Comparison of ENCODE assay signal across 10 mouse cellular contexts in the genomic region with DNA sequence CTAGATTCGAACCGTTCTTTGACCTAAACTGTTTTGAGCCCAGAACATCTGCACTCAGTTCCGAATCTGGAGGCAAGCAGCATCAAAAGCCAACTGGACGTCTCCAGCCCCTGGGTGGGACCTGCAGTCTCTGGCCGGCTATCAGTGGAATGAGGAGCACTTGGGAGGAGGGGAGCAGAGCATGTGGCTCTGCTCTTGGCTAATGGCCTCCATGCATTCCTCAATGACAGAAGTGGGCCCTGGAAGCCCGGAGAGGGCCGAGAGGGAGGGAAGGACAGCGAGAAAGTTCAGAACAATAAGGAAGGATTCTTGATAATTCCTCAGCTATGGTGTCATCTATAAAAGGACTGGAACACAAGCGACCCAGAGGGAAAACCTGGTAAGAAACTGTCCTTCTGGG. TPM values are rescaled to one million over a fixed set of nuclear protein-coding genes. Genes with fewer than 3 reads are reported as not detected.
A peak's percentile ranks its signal among the peaks of the same experiment; 100 is the strongest.
DNase-seq lines count a peak whose midpoint lies in the region; ATAC-seq lines count a peak whose summit lies in the region.
"Had no signal": no experiment of that assay in that cellular context is flagged by ENCODE, and none has a peak within 500 bp of the region (broad histone marks: within the 10 kb centered on the region; RNA-seq: fewer than 3 reads in every experiment).

No protein-coding gene starts in this region.

- DNase-seq in adrenal gland, postnatal 14 days, result peak; percentile 32
- DNase-seq in adrenal gland, adult 8-10 months, result no peak
- peak; percentile 73 for DNase-seq in heart, adult 9 months (ENCODE audit: low spot score in 2 of 2)
- DNase-seq in kidney, adult 8-10 months, result peak; percentile 15 to 24
- peak; percentile 50 to 79 for DNase-seq in lung, postnatal 4 days
- DNase-seq in left cerebral cortex, postnatal 25 days (ENCODE audit: low spot score in 2 of 2), result no peak
- DNase-seq in cerebellum, adult 11-12 months, result no peak
- DNase-seq: cerebellum, adult 11 months had no signal

- intact Hi-C loops in left cerebral cortex, postnatal 25 days (cut with DNase I), result no loop called here

- ATAC-seq in erythroblast, adult 5-6 weeks (replicated peaks; ENCODE audit: low FRiP score, poor library complexity, severe bottlenecking), result no peak
- ATAC-seq: forebrain, embryonic 15.5 days had no signal

RNA-seq across cellular contexts. Expression of gene Kirrel, which starts 59.7 kb away (rescaled TPM):
- total RNA-seq in adrenal gland, postnatal 14 days (2021), result 16.2 and 19.7 TPM in 2 replicates
- 10 to 100 TPM; 14.7 to 23.3 (median 19.8) TPM for total RNA-seq in adrenal gland, adult 8-10 months (2022)
- total RNA-seq in left cerebral cortex, postnatal 25 days (2021), result 1 to 10 TPM; 3.8 to 4.3 TPM
- total RNA-seq in erythroblast, adult 5-6 weeks (2015; ENCODE audit: low replicate concordance), result not detected in 2 replicates
- total RNA-seq in erythroblast, adult 5-6 weeks (2017; ENCODE audit: low replicate concordance), result not detected in 2 replicates

Comparison
In these comparisons a context has a peak if more than half of its experiments do, and no peak if none do; other contexts are left out.
1. DNase-seq: peak in adrenal gland, postnatal 14 days (single experiment), heart, adult 9 months (2 of 2), kidney, adult 8-10 months (2 of 2) and lung, postnatal 4 days (2 of 2); none in adrenal gland, adult 8-10 months (single experiment), left cerebral cortex, postnatal 25 days (0 of 2) and cerebellum, adult 11-12 months (single experiment).
2. RNA of gene Kirrel, which starts 59.7 kb away (total RNA-seq): 14.7 to 23.3 TPM in adrenal gland, adult 8-10 months, 16.2 to 19.7 TPM in adrenal gland, postnatal 14 days and 3.8 to 4.3 TPM in left cerebral cortex, postnatal 25 days; not detected in erythroblast, adult 5-6 weeks; every median in the first group is over 4 times any median in the second.